Mouse (Mus musculus): Measurements from ENCODE around the gene Rcor3. TPM values are rescaled to one million over a fixed set of nuclear protein-coding genes. Genes with fewer than 3 reads are reported as not detected.

Gene Rcor3
- polyA plus RNA-seq, 1 experiment from 2014 or later: 16.9 TPM

DNA sequence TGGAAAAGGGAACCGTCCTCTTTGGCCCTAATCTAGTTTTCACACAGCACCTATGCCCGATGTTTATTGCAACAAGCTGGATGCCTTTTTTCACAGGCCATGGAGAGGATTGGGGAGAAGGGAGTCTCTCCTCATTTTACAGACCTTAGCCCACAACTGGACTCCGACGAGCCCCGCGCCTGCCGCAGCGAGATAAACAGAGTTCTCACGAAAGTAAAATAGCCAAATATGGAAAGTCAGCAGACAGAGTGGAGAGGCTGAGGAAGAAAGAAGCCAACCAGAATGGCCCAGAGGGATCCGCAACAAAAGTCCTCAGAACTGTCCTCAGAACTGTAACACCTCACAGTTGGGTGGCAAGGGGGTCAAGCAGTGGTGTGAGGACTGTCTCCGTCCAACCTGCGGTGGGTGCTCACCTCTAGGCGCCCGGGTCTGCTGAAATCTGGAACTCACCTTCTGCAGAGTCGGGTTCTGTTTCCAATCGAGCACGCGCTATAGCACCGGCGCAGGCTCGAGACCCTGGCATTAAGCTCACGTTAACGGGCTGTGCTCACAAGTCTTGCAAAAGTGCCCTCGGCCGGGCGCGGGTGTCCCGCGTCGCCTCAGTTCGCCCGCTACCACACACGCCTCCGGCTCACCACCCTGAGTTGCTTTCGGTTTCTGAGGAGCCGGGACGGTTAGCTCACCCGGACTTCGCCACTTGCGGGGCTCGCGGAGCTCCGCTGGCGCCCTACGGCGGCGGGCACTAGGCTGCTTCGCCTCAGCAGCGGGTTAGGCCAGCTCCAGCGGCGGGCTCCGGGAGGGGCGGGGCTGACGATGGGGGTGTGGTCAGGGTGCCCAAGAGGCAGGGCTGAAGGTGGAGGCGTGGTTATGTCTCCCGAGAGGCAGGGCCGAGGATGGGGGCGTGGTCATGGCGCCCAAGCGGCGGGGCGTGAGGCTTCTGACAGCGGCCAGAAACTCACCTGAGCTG, 45.8 kb downstream of the Rcor3 start, which contains the start of gene Traf5:
Gene Traf5, minus strand, starts transcription at position 754 of the 967 bp plus-strand sequence.
- H3K27ac ChIP-seq (replicated peaks): peak within 1 kb of the TSS; percentile 94
- ATAC-seq (ENCODE audit: low FRiP score, low TSS enrichment) (peak; percentile 98), DNase-seq (ENCODE audit: low spot score) (peak; percentile 99)
- no peaks in the 10 kb centered on the region for H3K27me3 ChIP-seq (ENCODE audit: control insufficient read depth, insufficient read depth, low read length)
- peak within 1 kb of the TSS; percentile 83 for H3K9ac ChIP-seq (ENCODE audit: low read length)
- H3K4me1 ChIP-seq (replicated peaks; ENCODE audit: control insufficient read depth, insufficient read depth): 0 out of 2 replicates have a peak, but pooled peaks cover 3% of the 10 kb centered on the region
- peak within 1 kb of the TSS; percentile 72 for H3K4me2 ChIP-seq (replicated peaks; ENCODE audit: low read depth)
- H3K4me3 ChIP-seq (ENCODE audit: low read depth, low read length): peak within 1 kb of the TSS; percentile 68
- H3K36me3 ChIP-seq (ENCODE audit: control insufficient read depth, insufficient read depth, low read length): no peaks in the 10 kb centered on the region
- WGBS: 2% methylated on average over 63 of the region's 63 CpGs
- TF ChIP-seq CTCF (IDR thresholded peaks at IDR 0.05; ENCODE audit: low read depth) (peak; percentile 41), EP300 (optimal IDR thresholded peaks at IDR 0.05) (no peak)
- no peaks in the 10 kb centered on the region for H3K9me3 ChIP-seq (ENCODE audit: control insufficient read depth, low read length)

DNA sequence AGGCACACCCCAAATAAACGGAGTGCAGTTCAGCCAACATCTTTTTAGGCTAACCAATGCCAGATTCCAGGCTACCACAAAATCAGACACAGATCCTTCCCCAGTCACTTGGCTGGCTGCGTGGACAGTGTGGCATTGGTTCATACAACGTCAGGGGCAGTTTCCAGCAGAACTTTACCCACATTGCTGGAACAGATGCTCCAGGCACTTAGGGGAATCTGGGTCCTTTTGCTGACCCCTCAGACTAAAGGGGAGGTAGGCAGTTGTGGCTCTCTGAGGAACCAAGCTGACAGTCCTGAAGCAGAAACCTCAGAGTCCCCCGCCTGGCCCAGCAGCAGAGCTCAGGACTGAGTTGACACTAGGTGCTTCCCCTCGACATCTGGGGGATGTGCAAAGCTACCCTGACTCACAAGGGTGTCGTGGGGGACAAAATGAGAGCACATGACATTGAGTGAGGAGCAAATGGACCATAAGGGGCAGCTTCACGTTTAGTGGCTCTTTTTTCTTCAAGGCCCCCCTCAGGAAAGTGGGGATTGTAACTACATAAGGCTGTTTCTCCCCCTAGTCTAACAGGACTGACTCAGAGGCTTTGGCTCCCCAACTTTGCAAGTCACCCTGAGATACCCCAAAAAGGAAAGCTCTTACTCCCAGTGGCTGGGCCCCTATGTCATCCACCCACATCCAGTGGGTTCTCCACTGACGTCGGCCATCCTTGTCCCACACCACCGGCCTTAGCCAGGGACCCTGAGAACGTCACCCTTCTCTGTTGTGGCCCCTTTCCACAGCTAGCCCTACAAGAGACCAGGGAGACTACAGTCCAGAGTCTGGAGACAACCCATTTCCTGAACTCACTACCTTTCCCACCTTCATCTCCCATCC, 46.9 kb downstream of the Rcor3 start:
- WGBS: 50% methylated on average over 11 of the region's 11 CpGs
- ATAC-seq (ENCODE audit: low FRiP score, low TSS enrichment) (no peak), DNase-seq (ENCODE audit: low spot score) (no peak)

DNA sequence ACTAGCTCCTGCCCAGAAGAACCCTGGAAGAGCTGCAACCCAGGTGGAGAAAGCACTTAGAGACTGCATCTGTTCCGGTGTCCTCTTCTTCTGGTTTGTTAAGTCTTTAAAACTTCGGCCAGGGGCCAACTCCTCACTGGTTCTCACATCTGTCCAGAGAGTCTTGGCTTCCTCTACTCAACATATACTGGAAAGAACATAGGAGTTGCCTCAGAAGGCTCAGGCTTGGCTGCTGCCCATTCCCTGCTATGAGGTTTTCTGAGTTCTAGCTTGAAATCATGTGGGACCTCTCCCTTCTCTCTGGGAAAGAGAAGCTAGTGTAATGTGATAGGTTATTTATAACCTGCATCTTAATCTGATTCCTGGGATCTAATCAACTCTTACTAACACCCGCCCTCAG, 47.6 kb downstream of the Rcor3 start:
- ATAC-seq (ENCODE audit: low FRiP score, low TSS enrichment) (no peak), DNase-seq (ENCODE audit: low spot score) (no peak)
- WGBS: 55% methylated on average over 3 of the region's 3 CpGs
- Histone ChIP-seq H3K9ac (ENCODE audit: low read length) (0 out of 2 replicates have a peak overlapping the region, but pooled peaks have one; percentile 83), H3K4me3 (ENCODE audit: low read depth, low read length) (no peak overlapping the region), H3K36me3 (ENCODE audit: control insufficient read depth, insufficient read depth, low read length) (no peaks in the 10 kb centered on the region; the same call in 1 of the 2 replicates), H3K27ac (replicated peaks) (no peak overlapping the region), H3K9me3 (ENCODE audit: control insufficient read depth, low read length) (no peaks in the 10 kb centered on the region), H3K4me2 (replicated peaks; ENCODE audit: low read depth) (peak overlapping the region; percentile 72; the same call in 1 of the 2 replicates), H3K27me3 (ENCODE audit: control insufficient read depth, insufficient read depth, low read length) (no peaks in the 10 kb centered on the region), H3K4me1 (replicated peaks; ENCODE audit: control insufficient read depth, insufficient read depth) (0 out of 2 replicates have a peak, but pooled peaks cover 3% of the 10 kb centered on the region)
- TF ChIP-seq CTCF (IDR thresholded peaks at IDR 0.05; ENCODE audit: low read depth) (no peak), EP300 (optimal IDR thresholded peaks at IDR 0.05) (no peak)

More for the DNA sequence above, 46.9 kb downstream of the Rcor3 start:
- H3K36me3 ChIP-seq (ENCODE audit: control insufficient read depth, insufficient read depth, low read length): no peaks in the 10 kb centered on the region
- H3K27ac ChIP-seq (replicated peaks): 0 out of 2 replicates have a peak overlapping the region, but pooled peaks have one; percentile 14
- H3K4me3 ChIP-seq (ENCODE audit: low read depth, low read length): peak overlapping the region; percentile 68
- H3K4me2 ChIP-seq (replicated peaks; ENCODE audit: low read depth): peak overlapping the region; percentile 72
- TF ChIP-seq CTCF (IDR thresholded peaks at IDR 0.05; ENCODE audit: low read depth) (no peak), EP300 (optimal IDR thresholded peaks at IDR 0.05) (no peak)
- H3K9me3 ChIP-seq (ENCODE audit: control insufficient read depth, low read length): no peaks in the 10 kb centered on the region
- H3K27me3 ChIP-seq (ENCODE audit: control insufficient read depth, insufficient read depth, low read length): no peaks in the 10 kb centered on the region
- H3K4me1 ChIP-seq (replicated peaks; ENCODE audit: control insufficient read depth, insufficient read depth): 0 out of 2 replicates have a peak, but pooled peaks cover 3% of the 10 kb centered on the region
- H3K9ac ChIP-seq (ENCODE audit: low read length): peak overlapping the region; percentile 83

DNA sequence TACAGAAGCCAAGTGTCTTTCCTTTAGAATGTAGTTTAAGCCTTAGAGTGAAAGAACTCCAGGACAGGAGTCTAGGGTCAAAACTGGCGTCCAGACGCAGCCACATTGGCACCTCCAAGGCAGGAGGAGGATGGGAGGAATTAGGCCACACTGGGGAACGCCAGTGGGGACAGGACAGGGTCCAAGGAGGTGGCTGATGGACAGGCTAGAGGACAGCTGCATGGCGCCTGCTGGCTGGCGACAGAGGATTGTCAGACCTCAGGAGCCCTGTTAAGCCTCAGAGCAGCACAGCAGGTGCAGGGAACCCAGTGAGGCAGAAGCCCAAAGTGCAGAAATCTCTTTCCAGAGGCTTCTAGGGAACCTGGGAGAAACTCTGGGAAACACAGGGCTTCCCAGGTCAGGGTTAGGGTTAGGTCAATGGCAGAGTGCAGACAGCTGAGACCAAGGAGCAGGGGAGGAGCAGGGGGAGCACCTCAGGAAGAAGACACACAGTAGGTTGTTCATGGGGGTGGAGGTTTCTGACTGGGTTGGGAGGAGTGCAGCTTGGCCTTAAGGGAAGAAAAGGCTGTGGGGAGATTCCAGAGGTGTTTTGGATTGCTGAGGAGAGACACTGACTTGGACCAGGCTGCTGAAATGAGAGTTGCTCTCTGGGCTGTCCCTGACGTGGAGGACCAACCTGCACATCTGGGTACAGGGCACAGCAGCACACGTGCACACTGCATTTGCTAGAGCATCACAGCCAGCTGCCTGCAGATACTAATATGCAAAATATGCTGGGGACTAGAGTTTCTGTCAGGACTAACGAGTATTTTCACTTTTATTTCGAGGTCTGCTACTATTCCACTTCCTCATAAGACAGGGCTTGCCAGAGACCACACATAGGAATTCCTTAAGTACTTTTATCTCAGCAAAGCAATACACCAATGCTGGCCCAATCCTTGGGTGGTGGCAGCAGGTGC, 48.4 kb downstream of the Rcor3 start:
- Histone ChIP-seq H3K4me3 (ENCODE audit: low read depth, low read length) (no peak overlapping the region), H3K9ac (ENCODE audit: low read length) (0 out of 2 replicates have a peak overlapping the region, but pooled peaks have one; percentile 18), H3K4me1 (replicated peaks; ENCODE audit: control insufficient read depth, insufficient read depth) (0 out of 2 replicates have a peak, but pooled peaks cover 3% of the 10 kb centered on the region), H3K4me2 (replicated peaks; ENCODE audit: low read depth) (0 out of 2 replicates have a peak overlapping the region, but pooled peaks have one; percentile 72), H3K27ac (replicated peaks) (no peak overlapping the region), H3K9me3 (ENCODE audit: control insufficient read depth, low read length) (no peaks in the 10 kb centered on the region), H3K27me3 (ENCODE audit: control insufficient read depth, insufficient read depth, low read length) (no peaks in the 10 kb centered on the region), H3K36me3 (ENCODE audit: control insufficient read depth, insufficient read depth, low read length) (no peaks in the 10 kb centered on the region; the same call in 1 of the 2 replicates)
- no peak for TF ChIP-seq EP300 (optimal IDR thresholded peaks at IDR 0.05)
- no peak for TF ChIP-seq CTCF (IDR thresholded peaks at IDR 0.05; ENCODE audit: low read depth)
- ATAC-seq (ENCODE audit: low FRiP score, low TSS enrichment) (no peak), DNase-seq (ENCODE audit: low spot score) (no peak)
- 78% methylated on average over 9 of the region's 9 CpGs for WGBS

All from stomach, postnatal 0 days (tissue).